Mouse (Mus musculus): ENCODE results near the gene Gm5868. TPM values are rescaled to one million over a fixed set of nuclear protein-coding genes. Genes with fewer than 3 reads are reported as not detected.
A peak's percentile ranks its signal among the peaks of the same experiment; 100 is the strongest.
"Not testable (repeated sequence)": the region's sequence is repeated elsewhere in the genome, so short reads cannot be mapped to it uniquely, and the experiment has no call there.

Gene Gm5868
- polyA plus RNA-seq, 1 experiment from 2014 or later = 10.5 TPM

DNA sequence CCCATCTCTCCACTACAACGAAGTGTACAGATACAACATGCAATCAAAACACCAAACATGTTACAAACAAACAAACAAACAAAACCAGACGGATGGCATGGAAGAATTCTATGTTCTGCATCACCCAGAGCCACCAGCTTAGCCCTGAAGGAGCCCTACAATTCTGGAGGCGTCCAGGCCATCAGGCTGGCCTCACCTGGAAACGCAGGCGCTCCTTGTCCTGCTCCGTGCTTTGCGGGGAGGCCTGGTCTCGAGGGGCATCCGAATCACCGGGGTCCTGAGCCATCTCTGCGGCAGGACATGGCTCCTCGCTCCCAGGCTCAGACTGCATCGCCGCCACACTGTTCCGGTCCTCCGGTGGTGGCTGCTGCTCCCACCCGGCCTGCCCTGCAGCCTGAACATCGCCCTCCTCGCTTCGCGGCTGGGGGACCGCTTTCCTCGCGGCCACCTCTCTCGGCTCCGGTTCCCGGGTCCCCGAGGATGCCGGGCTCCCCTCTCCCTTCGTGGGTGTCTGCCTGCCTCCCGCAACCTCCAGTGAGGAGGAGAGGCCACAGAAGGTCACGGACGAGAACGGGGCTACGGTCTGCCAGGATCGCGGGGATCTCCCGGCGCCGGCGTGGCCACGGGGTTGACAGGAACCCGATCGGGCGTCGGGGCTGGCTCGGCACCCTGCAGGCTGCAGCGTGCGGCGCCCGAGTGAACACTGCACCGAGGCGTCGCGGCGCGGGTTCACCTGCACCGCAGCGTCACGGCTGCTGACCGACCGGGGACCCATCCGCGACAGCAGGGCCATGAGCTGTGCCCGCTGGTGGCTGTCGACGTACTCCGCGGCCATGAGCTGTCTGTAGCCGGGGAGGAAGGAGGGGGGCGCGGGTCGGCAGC lies 7.0 kb downstream of the Gm5868 start:
- ATAC-seq (ENCODE audit: low FRiP score, low read depth) = peak; percentile 78
- not testable (repeated sequence) for H3K27ac ChIP-seq
- WGBS = 5% methylated on average over 69 of the region's 73 CpGs

DNA sequence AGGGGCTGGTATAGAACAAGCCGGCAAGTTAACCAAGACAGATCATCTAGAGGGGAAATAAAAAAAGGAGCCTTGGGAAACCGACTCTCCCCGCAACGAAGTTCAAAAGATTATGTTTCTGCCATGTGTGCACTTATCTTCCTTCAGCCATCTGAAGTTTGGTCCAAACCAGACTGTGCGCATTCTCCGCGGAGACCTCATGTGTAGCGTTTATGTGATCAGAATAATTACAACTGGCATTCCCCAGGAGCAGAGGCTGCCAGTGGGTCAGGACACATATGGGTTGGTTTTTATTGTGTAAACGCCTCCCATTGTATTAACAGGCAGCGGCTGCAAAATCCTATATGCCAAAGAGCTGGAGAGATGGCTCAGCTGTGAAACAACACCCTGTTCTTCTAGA lies 7.8 kb downstream of the Gm5868 start:
- 37% methylated on average over 10 of the region's 10 CpGs for WGBS
- H3K4me2 ChIP-seq (replicated peaks) = peak overlapping the region; percentile 78
- H3K27ac ChIP-seq; H3K9me3 ChIP-seq; H3K27me3 ChIP-seq (replicated peaks); H3K4me1 ChIP-seq; H3K4me3 ChIP-seq; ATAC-seq (ENCODE audit: low FRiP score, low read depth); H3K36me3 ChIP-seq; H3K9ac ChIP-seq: not testable (repeated sequence)

More for the DNA sequence above, 7.0 kb downstream of the Gm5868 start:
- Histone ChIP-seq H3K4me3 (peak overlapping the region; percentile 43), H3K4me2 (replicated peaks) (peak overlapping the region; percentile 78), H3K9ac (peak overlapping the region; percentile 64)
- not testable (repeated sequence) for H3K27me3 ChIP-seq (replicated peaks); H3K36me3 ChIP-seq; H3K4me1 ChIP-seq; H3K9me3 ChIP-seq

- H3K27me3 ChIP-seq (replicated peaks) = no peaks in the 10 kb centered on the region
- no peak for ATAC-seq (ENCODE audit: low FRiP score, low read depth)
- H3K4me1 ChIP-seq = no peaks in the 10 kb centered on the region
- no peak overlapping the region for H3K4me3 ChIP-seq
- WGBS = 85% methylated on average over 5 of the region's 5 CpGs
- no peak overlapping the region for H3K4me2 ChIP-seq (replicated peaks)
- H3K36me3 ChIP-seq = no peaks in the 10 kb centered on the region
- no peak overlapping the region for H3K9ac ChIP-seq
- no peak overlapping the region for H3K27ac ChIP-seq
- H3K9me3 ChIP-seq = peaks cover 10% of the 10 kb centered on the region; the same call in 1 of the 2 replicates
These were observed 21.7 kb downstream of the Gm5868 start for GRCm38 (mm10) chr5:72565621-72566020.

GRCm38 (mm10) chr5:72563183-72563582 lies 24.2 kb downstream of the Gm5868 start:
- not testable (repeated sequence) for H3K9me3 ChIP-seq; H3K4me3 ChIP-seq; H3K27ac ChIP-seq; ATAC-seq (ENCODE audit: low FRiP score, low read depth); H3K4me2 ChIP-seq (replicated peaks); H3K4me1 ChIP-seq; H3K9ac ChIP-seq; H3K27me3 ChIP-seq (replicated peaks); H3K36me3 ChIP-seq
- WGBS = 97% methylated on average over 2 of the region's 2 CpGs

GRCm38 (mm10) chr5:72560976-72561628 lies 26.2 kb downstream of the Gm5868 start:
- H3K36me3 ChIP-seq = no peaks in the 10 kb centered on the region
- no peak for ATAC-seq (ENCODE audit: low FRiP score, low read depth)
- no peak overlapping the region for H3K4me2 ChIP-seq (replicated peaks)
- no peaks in the 10 kb centered on the region for H3K9me3 ChIP-seq
- H3K4me1 ChIP-seq = peaks cover 8% of the 10 kb centered on the region; the same call in 1 of the 2 replicates
- H3K27ac ChIP-seq = no peak overlapping the region
- no peak overlapping the region for H3K9ac ChIP-seq
- H3K27me3 ChIP-seq (replicated peaks) = no peaks in the 10 kb centered on the region
- 78% methylated on average over 3 of the region's 3 CpGs for WGBS
- no peak overlapping the region for H3K4me3 ChIP-seq

DNA sequence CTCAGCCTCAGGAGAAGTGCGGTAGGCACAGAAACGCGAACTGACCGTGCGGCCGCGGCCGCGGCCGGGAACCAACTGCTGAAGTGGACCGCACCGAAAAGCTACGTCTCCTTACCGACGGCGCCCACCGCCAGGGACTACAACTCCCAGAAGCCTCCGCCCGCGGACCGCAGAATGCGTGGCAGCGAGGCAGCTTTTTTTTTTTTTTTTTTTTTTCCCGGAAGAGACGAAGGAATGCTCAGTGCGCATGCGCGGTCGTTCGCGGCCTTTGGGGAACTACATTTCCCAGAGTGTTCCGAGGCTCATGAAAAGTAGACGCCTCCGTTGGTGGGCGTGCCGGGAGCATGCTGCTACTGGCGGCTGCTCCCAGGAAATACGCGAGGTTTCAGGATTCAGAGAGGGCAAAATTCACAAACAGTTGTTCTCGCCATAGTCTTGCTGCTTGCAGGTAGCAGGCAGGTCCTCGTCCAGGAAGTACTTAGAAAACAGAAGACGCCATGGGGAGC lies 27.8 kb downstream of the Gm5868 start, which contains the start of gene Nfxl1:
Gene Nfxl1 (minus strand): TSS at position 141 of the 506 bp plus-strand sequence.
- Histone ChIP-seq H3K4me1 (peaks cover 8% of the 10 kb centered on the region; the same call in 1 of the 2 replicates), H3K27ac (peak within 1 kb of the TSS; percentile 21; the same call in 1 of the 2 replicates), H3K9ac (peak within 1 kb of the TSS; percentile 77), H3K4me2 (replicated peaks) (peak within 1 kb of the TSS; percentile 72), H3K4me3 (peak within 1 kb of the TSS; percentile 69), H3K36me3 (peaks cover 5% of the 10 kb centered on the region), H3K9me3 (no peaks in the 10 kb centered on the region), H3K27me3 (replicated peaks) (no peaks in the 10 kb centered on the region)
- peak; percentile 95 for ATAC-seq (ENCODE audit: low FRiP score, low read depth)
- under 1% methylated on average over 42 of the region's 42 CpGs for WGBS

- WGBS = under 1% methylated on average over 57 of the region's 57 CpGs
- Histone ChIP-seq H3K27ac (peak overlapping the region; percentile 21; the same call in 1 of the 2 replicates), H3K36me3 (peaks cover 8% of the 10 kb centered on the region), H3K4me2 (replicated peaks) (peak overlapping the region; percentile 72), H3K27me3 (replicated peaks) (no peaks in the 10 kb centered on the region), H3K9me3 (no peaks in the 10 kb centered on the region), H3K4me1 (peaks cover 8% of the 10 kb centered on the region; the same call in 1 of the 2 replicates), H3K4me3 (peak overlapping the region; percentile 69), H3K9ac (peak overlapping the region; percentile 77)
- peak; percentile 84 for ATAC-seq (ENCODE audit: low FRiP score, low read depth)
These were observed 28.4 kb downstream of the Gm5868 start for GRCm38 (mm10) chr5:72558716-72559526.

GRCm38 (mm10) chr5:72556245-72556644 lies 31.1 kb downstream of the Gm5868 start:
- Histone ChIP-seq H3K9ac (no peak overlapping the region), H3K27ac (no peak overlapping the region), H3K36me3 (peaks cover 8% of the 10 kb centered on the region), H3K9me3 (no peaks in the 10 kb centered on the region), H3K4me2 (replicated peaks) (no peak overlapping the region), H3K4me1 (peaks cover 8% of the 10 kb centered on the region; the same call in 1 of the 2 replicates), H3K27me3 (replicated peaks) (no peaks in the 10 kb centered on the region), H3K4me3 (no peak overlapping the region)
- no peak for ATAC-seq (ENCODE audit: low FRiP score, low read depth)
- 83% methylated on average over 3 of the region's 3 CpGs for WGBS

DNA sequence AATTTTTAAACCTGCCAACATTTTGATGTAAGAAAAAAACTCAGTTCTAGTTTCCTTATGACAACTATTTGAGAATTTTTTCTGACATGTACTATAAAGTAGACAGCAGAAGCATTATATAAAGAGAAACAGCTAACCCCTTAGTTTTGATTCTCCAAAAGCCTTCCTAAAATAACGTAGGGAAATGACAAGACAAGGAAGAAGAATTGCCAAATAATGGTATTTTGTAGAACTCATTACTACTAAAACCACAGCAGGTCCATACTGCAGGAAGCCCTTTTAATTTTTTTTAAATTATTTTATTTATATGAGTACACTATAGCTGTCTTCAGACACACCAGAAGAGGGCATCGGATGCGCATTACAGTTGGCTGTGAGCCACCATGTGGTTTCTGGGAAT lies 36.1 kb downstream of the Gm5868 start:
- Histone ChIP-seq H3K4me3 (no peak overlapping the region), H3K27ac (no peak overlapping the region), H3K4me1 (no peaks in the 10 kb centered on the region), H3K9ac (no peak overlapping the region), H3K4me2 (replicated peaks) (no peak overlapping the region), H3K9me3 (no peaks in the 10 kb centered on the region), H3K27me3 (replicated peaks) (no peaks in the 10 kb centered on the region), H3K36me3 (peaks cover 12% of the 10 kb centered on the region)
- 95% methylated on average over 3 of the region's 3 CpGs for WGBS
- ATAC-seq (ENCODE audit: low FRiP score, low read depth) = no peak
